Mouse (Mus musculus): ENCODE results near the gene Zic2. TPM values are rescaled to one million over a fixed set of nuclear protein-coding genes. Genes with fewer than 3 reads are reported as not detected.

Gene Zic2
- 1.6 TPM in 2 replicates for polyA plus RNA-seq (2014; fragmentation: Nextera tagmentation; extraction: Ambion mirVana)

DNA sequence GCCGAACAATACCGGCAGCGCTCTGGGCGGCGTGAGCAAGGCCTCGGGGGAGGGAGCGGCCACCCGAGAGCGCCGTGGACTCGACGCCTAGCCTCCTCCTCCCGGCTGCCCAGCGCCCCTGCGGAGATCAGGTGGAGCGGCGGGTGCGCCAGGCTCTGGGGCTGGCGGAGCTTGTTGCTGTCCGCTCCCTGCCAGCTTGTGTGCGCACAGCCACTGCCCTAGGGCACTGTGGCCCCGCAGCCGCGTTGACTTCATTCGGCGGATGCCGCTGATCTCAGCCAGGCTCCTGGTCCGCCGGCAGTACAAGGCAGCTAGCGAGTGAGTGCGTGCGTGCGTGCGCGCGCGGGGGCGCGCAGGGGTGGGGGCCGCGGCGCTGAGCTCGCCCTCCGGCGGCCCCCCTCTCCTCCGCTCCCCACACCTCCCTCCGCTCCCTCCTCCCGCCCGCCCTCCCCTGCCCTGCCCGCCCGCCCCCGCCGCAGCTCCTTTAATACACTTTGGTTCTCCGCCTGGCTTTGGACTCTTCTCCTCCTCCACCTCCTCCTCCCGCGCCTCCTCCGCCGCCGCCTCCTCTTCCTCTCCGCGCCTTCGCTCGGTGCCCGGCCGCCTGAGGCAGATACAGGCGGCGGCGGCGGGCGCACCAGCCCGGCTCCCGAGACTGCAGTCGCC, at the start of gene Zic2:
Gene Zic2 (plus strand): TSS at position 545 of the 666 bp plus-strand sequence.
- H3K4me2 ChIP-seq (ENCODE audit: low read depth, low read length) = peak within 1 kb of the TSS; percentile 68
- DNase-seq (ENCODE audit: low spot score) (peak; percentile 47), ATAC-seq (ENCODE audit: low read depth) (peak; percentile 62)
- peak within 1 kb of the TSS; percentile 70; the same call in 1 of the 2 replicates for H3K27ac ChIP-seq (replicated peaks; ENCODE audit: low read depth, low read length)
- H3K36me3 ChIP-seq (ENCODE audit: control insufficient read depth, insufficient read depth, low read length) = no peaks in the 10 kb centered on the region
- WGBS = 1% methylated on average over 15 of the region's 73 CpGs
- H3K4me1 ChIP-seq (ENCODE audit: control insufficient read depth, insufficient read depth, low read length) = peaks cover 12% of the 10 kb centered on the region
- no peaks in the 10 kb centered on the region for H3K9me3 ChIP-seq (ENCODE audit: control insufficient read depth, low read length)
- peaks cover 96% of the 10 kb centered on the region for H3K27me3 ChIP-seq (replicated peaks; ENCODE audit: control insufficient read depth, insufficient read depth, low read length)
- peak within 1 kb of the TSS; percentile 49 for H3K4me3 ChIP-seq (ENCODE audit: low read depth, low read length)
- H3K9ac ChIP-seq (ENCODE audit: low read depth, low read length) = peak within 1 kb of the TSS; percentile 63

GRCm38 (mm10) chr14:122426529-122427203, 48.6 kb upstream of the Zic2 start:
- Histone ChIP-seq H3K4me1 (ENCODE audit: control insufficient read depth, insufficient read depth, low read length) (0 out of 2 replicates have a peak, but pooled peaks cover 3% of the 10 kb centered on the region), H3K27ac (replicated peaks; ENCODE audit: low read depth, low read length) (no peak overlapping the region), H3K9me3 (ENCODE audit: control insufficient read depth, low read length) (no peaks in the 10 kb centered on the region), H3K9ac (ENCODE audit: low read depth, low read length) (no peak overlapping the region), H3K4me3 (ENCODE audit: low read depth, low read length) (no peak overlapping the region), H3K27me3 (replicated peaks; ENCODE audit: control insufficient read depth, insufficient read depth, low read length) (no peaks in the 10 kb centered on the region), H3K4me2 (ENCODE audit: low read depth, low read length) (no peak overlapping the region), H3K36me3 (ENCODE audit: control insufficient read depth, insufficient read depth, low read length) (no peaks in the 10 kb centered on the region)
- WGBS = 28% methylated on average over 10 of the region's 10 CpGs
- ATAC-seq (ENCODE audit: low read depth) = peak; percentile 26; the same call in 1 of the 2 replicates
- no peak for DNase-seq (ENCODE audit: low spot score)

GRCm38 (mm10) chr14:122427204-122427560, 48.1 kb upstream of the Zic2 start:
- H3K27ac ChIP-seq (replicated peaks; ENCODE audit: low read depth, low read length) = no peak overlapping the region
- H3K27me3 ChIP-seq (replicated peaks; ENCODE audit: control insufficient read depth, insufficient read depth, low read length) = no peaks in the 10 kb centered on the region
- H3K4me3 ChIP-seq (ENCODE audit: low read depth, low read length) = no peak overlapping the region
- DNase-seq (ENCODE audit: low spot score) (peak; percentile 43), ATAC-seq (ENCODE audit: low read depth) (0 out of 2 replicates have a peak, but pooled peaks have one; percentile 4)
- no peak overlapping the region for H3K9ac ChIP-seq (ENCODE audit: low read depth, low read length)
- no peak overlapping the region for H3K4me2 ChIP-seq (ENCODE audit: low read depth, low read length)
- 0 out of 2 replicates have a peak, but pooled peaks cover 3% of the 10 kb centered on the region for H3K4me1 ChIP-seq (ENCODE audit: control insufficient read depth, insufficient read depth, low read length)
- 24% methylated on average over 8 of the region's 8 CpGs for WGBS
- H3K36me3 ChIP-seq (ENCODE audit: control insufficient read depth, insufficient read depth, low read length) = no peaks in the 10 kb centered on the region
- H3K9me3 ChIP-seq (ENCODE audit: control insufficient read depth, low read length) = no peaks in the 10 kb centered on the region

DNA sequence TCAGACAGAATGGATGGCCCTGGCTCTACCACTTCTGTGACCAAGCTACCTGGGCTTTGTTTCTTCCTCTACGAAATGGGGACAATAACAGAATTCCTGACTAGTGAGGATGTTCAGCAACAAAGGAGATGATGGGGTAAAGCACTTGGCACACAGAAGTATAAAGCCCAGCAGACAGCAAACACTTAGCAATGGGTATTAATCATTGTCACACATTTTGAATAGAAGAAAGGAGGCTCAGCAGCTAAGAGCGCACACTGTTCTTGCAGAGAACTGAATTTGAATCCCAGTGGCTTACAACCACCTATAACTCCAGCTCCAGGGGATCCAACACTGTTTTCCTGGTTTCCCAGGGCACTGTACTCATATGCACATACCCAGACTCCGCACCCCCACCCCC, 47.6 kb upstream of the Zic2 start:
- no peaks in the 10 kb centered on the region for H3K27me3 ChIP-seq (replicated peaks; ENCODE audit: control insufficient read depth, insufficient read depth, low read length)
- 88% methylated on average over 3 of the region's 3 CpGs for WGBS

DNA sequence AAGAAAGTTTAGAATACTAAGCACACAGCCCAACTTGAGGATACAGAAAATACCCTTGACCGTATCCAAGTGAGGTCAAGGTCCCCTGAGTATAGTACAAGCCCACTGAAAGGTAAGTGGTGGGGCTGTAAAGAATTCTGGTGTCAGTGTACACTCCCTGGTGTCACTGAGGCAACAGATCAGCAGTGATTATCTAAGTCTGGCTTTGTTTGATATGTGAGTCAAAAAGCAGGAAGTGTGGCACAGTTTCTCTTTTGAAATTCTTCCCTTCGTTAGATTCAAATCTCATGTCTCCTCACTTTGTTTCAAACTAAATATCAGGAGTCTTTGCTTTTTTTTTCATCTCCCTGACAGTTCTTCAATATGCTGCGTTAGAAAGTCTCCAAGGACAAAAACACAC, 42.7 kb upstream of the Zic2 start:
- DNase-seq (ENCODE audit: low spot score) (no peak), ATAC-seq (ENCODE audit: low read depth) (no peak)
- Histone ChIP-seq H3K27ac (replicated peaks; ENCODE audit: low read depth, low read length) (no peak overlapping the region), H3K27me3 (replicated peaks; ENCODE audit: control insufficient read depth, insufficient read depth, low read length) (no peaks in the 10 kb centered on the region), H3K9me3 (ENCODE audit: control insufficient read depth, low read length) (no peaks in the 10 kb centered on the region), H3K4me2 (ENCODE audit: low read depth, low read length) (no peak overlapping the region), H3K36me3 (ENCODE audit: control insufficient read depth, insufficient read depth, low read length) (no peaks in the 10 kb centered on the region), H3K4me3 (ENCODE audit: low read depth, low read length) (no peak overlapping the region), H3K9ac (ENCODE audit: low read depth, low read length) (no peak overlapping the region), H3K4me1 (ENCODE audit: control insufficient read depth, insufficient read depth, low read length) (no peaks in the 10 kb centered on the region)
- 54% methylated on average over 3 of the region's 3 CpGs for WGBS

More for the DNA sequence above, 47.6 kb upstream of the Zic2 start:
- Histone ChIP-seq H3K4me2 (ENCODE audit: low read depth, low read length) (no peak overlapping the region), H3K27ac (replicated peaks; ENCODE audit: low read depth, low read length) (no peak overlapping the region), H3K9ac (ENCODE audit: low read depth, low read length) (no peak overlapping the region), H3K4me3 (ENCODE audit: low read depth, low read length) (no peak overlapping the region), H3K9me3 (ENCODE audit: control insufficient read depth, low read length) (no peaks in the 10 kb centered on the region), H3K4me1 (ENCODE audit: control insufficient read depth, insufficient read depth, low read length) (0 out of 2 replicates have a peak, but pooled peaks cover 3% of the 10 kb centered on the region), H3K36me3 (ENCODE audit: control insufficient read depth, insufficient read depth, low read length) (no peaks in the 10 kb centered on the region)
- no peak for DNase-seq (ENCODE audit: low spot score)
- no peak for ATAC-seq (ENCODE audit: low read depth)

DNA sequence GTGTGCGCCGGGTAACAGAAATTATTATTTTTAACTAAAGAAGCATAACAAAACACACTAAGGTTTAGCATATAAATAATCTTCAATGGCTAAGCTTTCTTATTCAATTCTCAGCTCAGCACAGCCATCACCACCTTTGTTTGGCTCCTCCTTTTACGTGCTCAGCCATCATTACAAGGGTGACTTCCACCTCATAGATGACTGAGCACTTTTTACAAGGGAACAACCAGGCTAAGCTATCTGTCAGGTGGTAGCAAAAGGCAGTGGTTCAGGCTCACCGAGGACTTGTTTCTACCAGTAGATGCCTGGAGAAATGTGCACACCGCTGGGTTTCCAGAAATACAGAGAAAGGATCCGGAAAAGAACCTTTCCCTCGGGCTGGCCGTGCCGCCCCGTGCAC, 41.2 kb upstream of the Zic2 start:
- no peak overlapping the region for H3K9ac ChIP-seq (ENCODE audit: low read depth, low read length)
- no peaks in the 10 kb centered on the region for H3K36me3 ChIP-seq (ENCODE audit: control insufficient read depth, insufficient read depth, low read length)
- DNase-seq (ENCODE audit: low spot score) = no peak
- H3K4me2 ChIP-seq (ENCODE audit: low read depth, low read length) = no peak overlapping the region
- H3K4me1 ChIP-seq (ENCODE audit: control insufficient read depth, insufficient read depth, low read length) = no peaks in the 10 kb centered on the region
- H3K4me3 ChIP-seq (ENCODE audit: low read depth, low read length) = no peak overlapping the region
- WGBS = 93% methylated on average over 10 of the region's 10 CpGs
- no peak overlapping the region for H3K27ac ChIP-seq (replicated peaks; ENCODE audit: low read depth, low read length)
- ATAC-seq (ENCODE audit: low read depth) = no peak
- H3K9me3 ChIP-seq (ENCODE audit: control insufficient read depth, low read length) = no peaks in the 10 kb centered on the region
- H3K27me3 ChIP-seq (replicated peaks; ENCODE audit: control insufficient read depth, insufficient read depth, low read length) = no peaks in the 10 kb centered on the region

DNA sequence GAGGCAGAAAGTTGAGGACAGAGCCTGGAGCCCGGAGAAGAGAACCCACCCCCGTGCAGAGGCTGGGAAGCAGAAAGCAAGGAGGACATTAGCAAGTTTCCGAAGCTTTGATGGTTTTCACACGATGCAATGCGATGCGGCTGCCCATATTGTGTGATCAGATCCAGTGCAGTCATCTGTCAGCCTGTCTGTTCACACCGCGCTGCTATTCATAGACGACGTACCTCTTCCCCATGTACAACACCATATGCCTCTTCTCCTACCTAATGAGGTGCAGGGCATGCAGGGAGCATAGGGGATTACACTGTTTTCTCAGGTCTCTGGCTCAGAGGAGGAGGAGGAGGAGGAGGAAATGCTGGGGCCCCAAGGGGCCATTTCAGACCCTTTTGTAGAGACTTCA, 38.4 kb upstream of the Zic2 start:
- H3K4me3 ChIP-seq (ENCODE audit: low read depth, low read length) = no peak overlapping the region
- H3K36me3 ChIP-seq (ENCODE audit: control insufficient read depth, insufficient read depth, low read length) = no peaks in the 10 kb centered on the region
- H3K27me3 ChIP-seq (replicated peaks; ENCODE audit: control insufficient read depth, insufficient read depth, low read length) = no peaks in the 10 kb centered on the region
- no peak overlapping the region for H3K9ac ChIP-seq (ENCODE audit: low read depth, low read length)
- ATAC-seq (ENCODE audit: low read depth) = no peak
- H3K9me3 ChIP-seq (ENCODE audit: control insufficient read depth, low read length) = no peaks in the 10 kb centered on the region
- 0 out of 2 replicates have a peak, but pooled peaks cover 2% of the 10 kb centered on the region for H3K4me1 ChIP-seq (ENCODE audit: control insufficient read depth, insufficient read depth, low read length)
- WGBS = 56% methylated on average over 10 of the region's 10 CpGs
- no peak overlapping the region for H3K4me2 ChIP-seq (ENCODE audit: low read depth, low read length)
- DNase-seq (ENCODE audit: low spot score) = no peak
- no peak overlapping the region for H3K27ac ChIP-seq (replicated peaks; ENCODE audit: low read depth, low read length)

GRCm38 (mm10) chr14:122449601-122450495, 25.4 kb upstream of the Zic2 start:
- H3K36me3 ChIP-seq (ENCODE audit: control insufficient read depth, insufficient read depth, low read length) = no peaks in the 10 kb centered on the region
- H3K4me1 ChIP-seq (ENCODE audit: control insufficient read depth, insufficient read depth, low read length) = peaks cover 9% of the 10 kb centered on the region; the same call in 1 of the 2 replicates
- DNase-seq (ENCODE audit: low spot score) (no peak), ATAC-seq (ENCODE audit: low read depth) (peak; percentile 11; the same call in 1 of the 2 replicates)
- no peaks in the 10 kb centered on the region for H3K9me3 ChIP-seq (ENCODE audit: control insufficient read depth, low read length)
- H3K4me3 ChIP-seq (ENCODE audit: low read depth, low read length) = peak overlapping the region; percentile 46
- peaks cover 68% of the 10 kb centered on the region for H3K27me3 ChIP-seq (replicated peaks; ENCODE audit: control insufficient read depth, insufficient read depth, low read length)
- 7% methylated on average over 27 of the region's 29 CpGs for WGBS
- H3K27ac ChIP-seq (replicated peaks; ENCODE audit: low read depth, low read length) = no peak overlapping the region
- peak overlapping the region; percentile 60; the same call in 1 of the 2 replicates for H3K9ac ChIP-seq (ENCODE audit: low read depth, low read length)
- peak overlapping the region; percentile 86 for H3K4me2 ChIP-seq (ENCODE audit: low read depth, low read length)

Measured in embryonic facial prominence, embryonic 14.5 days (tissue).